ENCODE assay signal across 16 mouse cellular contexts in genomic region chrX:167417654-167418053, GRCm38 (mm10).
"Had no signal": no experiment of that assay in that cellular context is flagged by ENCODE, and none has a peak within 500 bp of the region (broad histone marks: within the 10 kb centered on the region; RNA-seq: fewer than 3 reads in every experiment).

No protein-coding gene starts in this region.

- H3K4me2 ChIP-seq: neural tube, embryonic 12.5 days; neural tube, embryonic 13.5 days; neural tube, embryonic 15.5 days; stomach, embryonic 15.5 days had no signal

- H3K4me1 ChIP-seq: neural tube, embryonic 12.5 days; neural tube, embryonic 13.5 days; neural tube, embryonic 15.5 days; stomach, embryonic 15.5 days had no signal

- H3K27ac ChIP-seq: neural tube, embryonic 12.5 days; neural tube, embryonic 13.5 days; neural tube, embryonic 15.5 days; stomach, embryonic 15.5 days; stomach, postnatal 0 days had no signal

- DNase-seq: retina, postnatal 1 day; right cerebral cortex, adult 18-20 months; right cerebral cortex, postnatal 14 days; right cerebral cortex, postnatal 25 days; right cerebral cortex, postnatal 4 days; spleen, adult 18-20 months; thymus, adult 18-20 months; thymus, adult 2 months; thymus, postnatal 14 days; thymus, postnatal 25 days; thymus, postnatal 36 days had no signal

- H3K36me3 ChIP-seq: neural tube, embryonic 12.5 days; neural tube, embryonic 13.5 days; neural tube, embryonic 15.5 days; stomach, embryonic 15.5 days had no signal

- H3K9me3 ChIP-seq: neural tube, embryonic 12.5 days; neural tube, embryonic 13.5 days; neural tube, embryonic 15.5 days; stomach, embryonic 15.5 days had no signal

- H3K9ac ChIP-seq: neural tube, embryonic 12.5 days; neural tube, embryonic 13.5 days; neural tube, embryonic 15.5 days; stomach, embryonic 15.5 days had no signal

- H3K4me3 ChIP-seq: neural tube, embryonic 12.5 days; neural tube, embryonic 13.5 days; neural tube, embryonic 15.5 days; stomach, embryonic 15.5 days had no signal

- H3K27me3 ChIP-seq: neural tube, embryonic 12.5 days; stomach, embryonic 15.5 days had no signal
